Mouse (Mus musculus): ENCODE measurements around the gene Tmem211. TPM values are rescaled to one million over a fixed set of nuclear protein-coding genes. Genes with fewer than 3 reads are reported as not detected.

Tmem211 gene
- polyA plus RNA-seq, 1 experiment from 2014 or later = not detected

GRCm38 (mm10) chr5:113283726-113284125 lies 57.0 kb downstream of the Tmem211 start:
- H3K4me2 ChIP-seq = no peak overlapping the region
- H3K4me3 ChIP-seq = no peak overlapping the region
- no peaks in the 10 kb centered on the region for H3K4me1 ChIP-seq
- H3K9ac ChIP-seq = no peak overlapping the region
- H3K9me3 ChIP-seq (replicated peaks) = no peaks in the 10 kb centered on the region
- peaks cover 40% of the 10 kb centered on the region for H3K27me3 ChIP-seq (replicated peaks)
- H3K27ac ChIP-seq = no peak overlapping the region
- ATAC-seq = no peak
- 26% methylated on average over 2 of the region's 2 CpGs for WGBS (ENCODE audit: insufficient replicate concordance)
- H3K36me3 ChIP-seq = no peaks in the 10 kb centered on the region

DNA sequence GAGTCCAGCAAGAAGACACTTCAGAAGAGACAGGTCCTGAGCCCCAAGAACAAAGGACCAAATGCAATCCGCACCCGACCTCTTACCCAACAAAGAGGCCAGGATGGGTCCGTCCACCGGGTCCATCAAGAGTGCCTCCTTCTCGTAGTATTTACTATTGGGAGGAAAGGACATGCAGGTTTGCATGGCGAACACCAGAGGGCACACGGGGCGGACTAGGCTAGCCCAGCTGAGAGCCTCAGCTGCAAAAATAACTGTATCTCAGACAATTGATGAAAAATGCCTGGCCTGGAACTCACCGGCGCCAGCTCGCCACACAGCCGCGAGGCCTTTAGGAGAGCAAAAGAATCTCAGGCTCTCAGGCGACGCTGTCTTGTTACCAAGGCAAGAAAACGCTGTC lies 58.8 kb downstream of the Tmem211 start:
- Histone ChIP-seq H3K36me3 (no peaks in the 10 kb centered on the region), H3K9ac (no peak overlapping the region), H3K4me3 (no peak overlapping the region), H3K4me2 (no peak overlapping the region), H3K27ac (no peak overlapping the region), H3K9me3 (replicated peaks) (no peaks in the 10 kb centered on the region), H3K4me1 (no peaks in the 10 kb centered on the region), H3K27me3 (replicated peaks) (peaks cover 55% of the 10 kb centered on the region)
- WGBS (ENCODE audit: insufficient replicate concordance) = 47% methylated on average over 16 of the region's 16 CpGs
- no peak for ATAC-seq

- Histone ChIP-seq H3K9ac (no peak overlapping the region), H3K4me2 (no peak overlapping the region), H3K27me3 (replicated peaks) (peaks cover 55% of the 10 kb centered on the region), H3K27ac (no peak overlapping the region), H3K4me3 (no peak overlapping the region), H3K9me3 (replicated peaks) (no peaks in the 10 kb centered on the region), H3K4me1 (no peaks in the 10 kb centered on the region), H3K36me3 (no peaks in the 10 kb centered on the region)
- no peak for ATAC-seq
- 64% methylated on average over 11 of the region's 11 CpGs for WGBS (ENCODE audit: insufficient replicate concordance)
Observed at GRCm38 (mm10) chr5:113286048-113286447, 59.3 kb downstream of the Tmem211 start.

DNA sequence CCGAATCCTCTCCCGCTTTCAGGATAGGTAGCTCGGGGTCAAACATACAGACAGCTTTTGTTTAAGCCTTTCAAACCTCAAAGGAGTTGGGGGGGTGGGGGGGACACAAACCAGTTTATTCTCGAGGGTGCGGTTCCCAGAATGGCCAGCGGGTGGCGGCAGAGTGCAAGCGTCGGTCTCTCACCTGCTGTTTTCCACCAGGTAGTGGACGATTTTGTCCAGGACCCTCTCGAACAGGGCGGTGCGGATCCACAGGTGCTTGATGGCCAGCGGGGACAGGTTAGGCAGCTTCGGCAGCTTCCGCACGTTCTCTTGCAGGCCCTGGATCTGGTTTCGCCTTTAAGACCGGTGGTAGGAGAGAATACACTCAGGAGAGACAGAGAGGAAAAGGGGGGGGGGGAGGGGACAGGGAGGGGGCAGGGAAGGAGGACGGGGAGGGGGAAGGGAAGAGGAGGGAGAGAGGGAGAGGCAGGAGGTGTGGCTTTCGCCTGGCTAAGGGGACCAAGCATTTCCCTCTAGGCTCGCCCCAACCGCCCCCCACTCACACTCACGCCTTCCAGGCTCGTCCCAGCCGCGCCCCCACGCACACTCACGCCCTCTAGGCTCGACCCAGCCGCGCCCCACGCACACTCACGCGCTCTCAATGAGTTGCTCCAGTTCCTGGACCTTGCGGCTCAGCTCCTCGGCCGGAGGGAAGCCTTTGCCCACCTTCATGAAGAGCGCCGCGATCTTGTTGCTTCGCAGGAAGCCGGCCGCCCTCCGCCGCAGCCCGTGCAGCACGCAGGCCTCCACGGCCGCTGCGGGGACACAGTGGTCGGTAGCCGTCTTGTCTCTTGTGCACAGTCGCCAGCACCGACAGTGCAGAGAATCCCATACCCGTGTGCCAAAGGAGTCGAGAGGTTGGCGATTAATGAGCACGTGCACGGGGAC lies 60.1 kb downstream of the Tmem211 start:
- Histone ChIP-seq H3K27ac (no peak overlapping the region), H3K4me2 (peak overlapping the region; percentile 28; the same call in 1 of the 2 replicates), H3K4me3 (no peak overlapping the region), H3K36me3 (no peaks in the 10 kb centered on the region), H3K9me3 (replicated peaks) (no peaks in the 10 kb centered on the region), H3K9ac (no peak overlapping the region), H3K4me1 (no peaks in the 10 kb centered on the region), H3K27me3 (replicated peaks) (peaks cover 55% of the 10 kb centered on the region)
- WGBS (ENCODE audit: insufficient replicate concordance) = 8% methylated on average over 53 of the region's 60 CpGs
- ATAC-seq = no peak

DNA sequence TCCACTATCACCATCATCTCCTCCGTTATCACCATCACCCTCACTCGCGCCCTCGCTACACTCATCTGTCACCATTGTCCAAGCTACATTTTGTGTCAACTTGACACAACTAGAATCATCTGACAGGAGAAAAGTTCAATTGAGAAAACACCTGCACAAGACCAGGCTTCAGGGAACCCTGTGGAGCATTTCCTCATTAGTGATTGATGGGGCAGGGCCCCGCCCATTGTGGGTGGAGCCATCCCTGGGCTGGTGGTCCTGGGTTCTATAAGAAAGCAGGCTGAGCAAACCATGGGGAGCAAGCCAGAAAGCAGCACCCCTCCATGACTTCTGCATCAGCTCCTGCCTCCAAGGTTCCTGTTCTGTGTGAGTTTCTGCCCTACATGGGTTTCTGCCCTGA lies 61.1 kb downstream of the Tmem211 start:
- 41% methylated on average over 5 of the region's 5 CpGs for WGBS (ENCODE audit: insufficient replicate concordance)
- H3K9ac ChIP-seq = no peak overlapping the region
- H3K9me3 ChIP-seq (replicated peaks) = no peaks in the 10 kb centered on the region
- peaks cover 55% of the 10 kb centered on the region for H3K27me3 ChIP-seq (replicated peaks)
- no peak overlapping the region for H3K27ac ChIP-seq
- ATAC-seq = no peak
- no peak overlapping the region for H3K4me2 ChIP-seq
- no peaks in the 10 kb centered on the region for H3K4me1 ChIP-seq
- H3K36me3 ChIP-seq = no peaks in the 10 kb centered on the region
- H3K4me3 ChIP-seq = no peak overlapping the region

DNA sequence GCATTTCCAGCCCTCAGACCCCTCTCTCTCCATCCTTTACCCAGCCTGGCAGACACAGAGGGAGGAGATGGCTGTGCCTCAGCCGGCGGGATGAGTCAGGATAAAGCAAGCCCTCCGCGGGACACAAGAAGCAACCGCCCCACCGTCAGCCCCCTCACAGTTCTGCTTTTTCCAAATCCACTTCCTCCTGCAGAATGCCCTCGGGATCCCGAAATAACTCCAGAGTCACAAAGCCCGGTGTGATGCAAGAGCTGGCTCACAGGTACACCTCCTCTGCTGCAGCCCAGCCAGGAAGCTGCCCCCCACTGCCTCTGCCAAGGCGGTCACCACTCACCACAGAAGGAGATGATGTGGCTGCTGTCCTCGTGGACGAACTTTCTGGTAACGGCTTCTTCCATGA lies 61.8 kb downstream of the Tmem211 start:
- Histone ChIP-seq H3K9ac (no peak overlapping the region), H3K4me2 (no peak overlapping the region), H3K36me3 (no peaks in the 10 kb centered on the region), H3K4me3 (no peak overlapping the region), H3K27ac (no peak overlapping the region), H3K9me3 (replicated peaks) (no peaks in the 10 kb centered on the region), H3K4me1 (no peaks in the 10 kb centered on the region), H3K27me3 (replicated peaks) (peaks cover 55% of the 10 kb centered on the region)
- no peak for ATAC-seq
- 31% methylated on average over 13 of the region's 13 CpGs for WGBS (ENCODE audit: insufficient replicate concordance)

Other genes with a start within 250 kb of the Tmem211 start
- gene Grk3, start 211.1 kb upstream of the Tmem211 start, polyA plus RNA-seq (2016; fragmentation: Nextera tagmentation; extraction: Ambion mirVana) = 2.4 TPM in 2 replicates
- gene Crybb2, start 156.8 kb upstream of the Tmem211 start, polyA plus RNA-seq (2016; fragmentation: Nextera tagmentation; extraction: Ambion mirVana) = not detected in 2 replicates
- gene Crybb3, start 145.3 kb upstream of the Tmem211 start, polyA plus RNA-seq (2016; fragmentation: Nextera tagmentation; extraction: Ambion mirVana) = not detected in 2 replicates
- gene 2900026A02Rik, start 5.7 kb upstream of the Tmem211 start, polyA plus RNA-seq (2016; fragmentation: Nextera tagmentation; extraction: Ambion mirVana) = 1.9 and 2.0 TPM in 2 replicates
- 2.8 and 2.9 TPM in 2 replicates for gene Sgsm1, start 83.9 kb downstream of the Tmem211 start, polyA plus RNA-seq (2016; fragmentation: Nextera tagmentation; extraction: Ambion mirVana)
- gene Aym1, start 130.4 kb downstream of the Tmem211 start, polyA plus RNA-seq (2016; fragmentation: Nextera tagmentation; extraction: Ambion mirVana) = not detected in 2 replicates

Data from liver, embryonic 12.5 days (tissue).